Mouse (Mus musculus) forebrain, embryonic 13.5 days (tissue): Measurements from ENCODE around the gene Hmcn1. TPM values are rescaled to one million over a fixed set of nuclear protein-coding genes. Genes with fewer than 3 reads are reported as not detected.

Source experiments
- ATAC-seq: fragments of 200-750 bp; cut with Nextera tagmentation; 2 replicates; pipeline ENCODE4 v1.8.0; 2017
- H3K27ac ChIP-seq: fragments of 300-500 bp; sonication (generic); 2 replicates; pipeline ENCODE4 v1.5.1; 2015; ENCODE audit warnings: inconsistent platforms, mild to moderate bottlenecking, moderate library complexity
- H3K27me3 ChIP-seq: fragments of 300-500 bp; sonication (generic); 2 replicates; pipeline ENCODE4 v1.6.1; 2015; ENCODE audit warnings: mild to moderate bottlenecking, inconsistent platforms
- H3K36me3 ChIP-seq: fragments of 300-500 bp; sonication (generic); 2 replicates; pipeline ENCODE4 v1.6.1; 2015; ENCODE audit warnings: mild to moderate bottlenecking, inconsistent platforms; ENCODE audit not compliant: poor library complexity, severe bottlenecking
- H3K4me1 ChIP-seq: fragments of 300-500 bp; sonication (generic); 2 replicates; pipeline ENCODE4 v1.6.1; 2015; ENCODE audit warnings: inconsistent platforms
- H3K4me2 ChIP-seq: fragments of 300-500 bp; sonication (generic); 2 replicates; pipeline ENCODE4 v1.6.1; 2015; ENCODE audit warnings: inconsistent platforms, mild to moderate bottlenecking, moderate library complexity
- H3K4me3 ChIP-seq: fragments of 300-500 bp; sonication (generic); 2 replicates; pipeline ENCODE4 v1.5.1; 2015; ENCODE audit warnings: mild to moderate bottlenecking, inconsistent platforms
- H3K9ac ChIP-seq: fragments of 300-500 bp; sonication (generic); 2 replicates; pipeline ENCODE4 v1.6.1; 2015; ENCODE audit warnings: mild to moderate bottlenecking, inconsistent platforms
- H3K9me3 ChIP-seq: fragments of 300-500 bp; sonication (generic); replicated peaks from 2 replicates; pipeline ENCODE4 v1.6.1; 2016; ENCODE audit warnings: inconsistent platforms
- WGBS: fragments of 180-500 bp; shearing (Covaris S2); methylation state at CpG from one replicate; pipeline ENCODE4 v1.1.7; 2015; 5-methylcytosine and 5-hydroxymethylcytosine counted together
- polyA plus RNA-seq: library from polyadenylated mRNA; unstranded; fragments of >200 nt; fragmentation: Nextera tagmentation; extraction: Ambion mirVana; gene quantifications from 2 replicates; pipeline ENCODE4 v1.2.1, GENCODE M21; 2015

Gene Hmcn1
- polyA plus RNA-seq, 1 experiment from 2014 or later: 1.1 TPM

DNA sequence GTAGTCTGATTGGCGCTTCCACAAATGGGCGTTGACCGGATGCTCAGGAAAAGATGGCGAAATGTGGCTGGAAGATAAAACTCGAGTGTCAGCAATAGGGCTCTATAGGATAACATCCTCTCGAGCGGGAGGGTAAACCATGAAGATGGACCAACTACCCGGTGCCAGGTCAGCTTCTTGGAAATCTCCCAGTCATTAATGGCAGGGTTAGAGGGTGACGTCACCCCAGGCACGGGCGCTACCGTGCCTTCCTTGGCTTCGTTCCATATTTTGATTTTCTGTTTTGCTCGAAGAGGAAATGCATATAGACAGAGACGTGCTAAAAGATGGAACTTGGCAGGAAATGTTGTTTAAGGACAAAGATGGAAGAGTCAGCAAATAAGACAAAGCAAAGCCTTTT is 312.2 kb downstream of the Hmcn1 start:
- Histone ChIP-seq H3K4me1 (no peaks in the 10 kb centered on the region), H3K4me3 (no peak overlapping the region), H3K36me3 (no peaks in the 10 kb centered on the region), H3K27ac (no peak overlapping the region), H3K27me3 (no peaks in the 10 kb centered on the region), H3K9me3 (no peaks in the 10 kb centered on the region), H3K4me2 (no peak overlapping the region), H3K9ac (no peak overlapping the region)
- ATAC-seq: no peak
- WGBS: 84% methylated on average over 15 of the region's 15 CpGs

DNA sequence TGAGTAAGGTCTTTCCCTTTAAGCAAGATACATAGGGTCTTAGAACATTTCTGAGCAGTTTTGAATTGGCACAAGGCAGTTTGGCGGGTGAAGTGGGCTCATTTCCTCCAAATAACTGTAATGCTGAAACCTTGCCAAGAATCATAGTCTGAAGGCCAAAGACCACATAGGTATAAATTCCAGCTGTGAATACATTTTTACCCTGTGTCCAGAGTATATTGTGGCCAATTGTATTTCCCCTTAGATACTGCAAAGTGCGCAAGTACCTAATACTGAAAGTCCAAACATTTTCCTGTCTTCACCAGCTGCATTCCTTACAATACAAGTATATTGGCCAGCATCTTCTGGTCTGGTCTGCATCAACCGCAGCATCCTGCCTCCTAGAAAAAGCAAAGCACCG is 312.9 kb downstream of the Hmcn1 start:
- Histone ChIP-seq H3K4me3 (no peak overlapping the region), H3K4me1 (no peaks in the 10 kb centered on the region), H3K9me3 (no peaks in the 10 kb centered on the region), H3K9ac (no peak overlapping the region), H3K27ac (no peak overlapping the region), H3K36me3 (no peaks in the 10 kb centered on the region), H3K27me3 (no peaks in the 10 kb centered on the region), H3K4me2 (no peak overlapping the region)
- no peak for ATAC-seq
- 93% methylated on average over 4 of the region's 4 CpGs for WGBS

DNA sequence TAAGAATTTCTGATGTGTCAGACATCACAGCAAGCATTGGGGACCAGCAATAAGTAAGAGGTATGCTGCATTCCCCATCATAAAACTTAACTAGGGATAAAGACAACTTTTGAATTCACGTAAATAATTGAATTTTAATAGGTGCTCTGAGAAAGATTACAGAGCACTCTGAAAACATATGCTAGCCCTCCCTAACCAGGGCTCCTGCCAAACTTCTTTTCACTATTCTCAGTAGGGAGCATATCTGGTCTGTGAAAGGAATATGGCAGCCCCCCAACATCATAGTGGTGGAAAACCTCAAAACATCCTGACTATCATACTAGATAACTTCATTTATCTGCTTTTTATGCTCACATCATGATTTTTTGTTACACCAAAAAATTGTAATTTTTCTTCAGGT is 347.9 kb downstream of the Hmcn1 start:
- H3K4me3 ChIP-seq: no peak overlapping the region
- 88% methylated on average over 1 of the region's 1 CpGs for WGBS
- H3K27me3 ChIP-seq: no peaks in the 10 kb centered on the region
- H3K36me3 ChIP-seq: no peaks in the 10 kb centered on the region
- no peak overlapping the region for H3K9ac ChIP-seq
- H3K4me1 ChIP-seq: no peaks in the 10 kb centered on the region
- H3K4me2 ChIP-seq: no peak overlapping the region
- no peak for ATAC-seq
- 0 out of 2 replicates have a peak, but pooled peaks cover 4% of the 10 kb centered on the region for H3K9me3 ChIP-seq
- H3K27ac ChIP-seq: no peak overlapping the region

DNA sequence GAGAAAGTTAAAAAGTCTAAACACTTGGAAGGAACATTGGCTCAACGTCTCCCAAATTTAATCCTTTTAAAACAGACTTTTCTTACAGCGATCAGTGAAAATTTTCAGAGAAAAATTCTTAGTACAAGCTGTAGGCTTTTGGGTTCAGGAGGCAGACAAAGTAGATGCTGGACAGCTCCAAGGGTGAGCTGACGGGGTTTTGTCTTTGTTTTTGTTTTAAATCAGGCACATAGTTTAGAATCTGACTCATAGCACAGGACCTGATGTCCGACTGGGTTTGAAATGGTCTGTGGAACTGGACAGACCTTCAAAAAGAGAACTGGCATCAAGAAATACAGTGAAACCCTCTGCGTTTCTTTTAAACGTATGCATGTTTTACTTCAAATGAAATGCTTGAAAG is 353.7 kb downstream of the Hmcn1 start:
- no peak for ATAC-seq
- Histone ChIP-seq H3K4me3 (no peak overlapping the region), H3K4me2 (no peak overlapping the region), H3K4me1 (no peaks in the 10 kb centered on the region), H3K27me3 (no peaks in the 10 kb centered on the region), H3K36me3 (no peaks in the 10 kb centered on the region), H3K9ac (no peak overlapping the region), H3K27ac (no peak overlapping the region), H3K9me3 (no peaks in the 10 kb centered on the region)
- 68% methylated on average over 6 of the region's 6 CpGs for WGBS

DNA sequence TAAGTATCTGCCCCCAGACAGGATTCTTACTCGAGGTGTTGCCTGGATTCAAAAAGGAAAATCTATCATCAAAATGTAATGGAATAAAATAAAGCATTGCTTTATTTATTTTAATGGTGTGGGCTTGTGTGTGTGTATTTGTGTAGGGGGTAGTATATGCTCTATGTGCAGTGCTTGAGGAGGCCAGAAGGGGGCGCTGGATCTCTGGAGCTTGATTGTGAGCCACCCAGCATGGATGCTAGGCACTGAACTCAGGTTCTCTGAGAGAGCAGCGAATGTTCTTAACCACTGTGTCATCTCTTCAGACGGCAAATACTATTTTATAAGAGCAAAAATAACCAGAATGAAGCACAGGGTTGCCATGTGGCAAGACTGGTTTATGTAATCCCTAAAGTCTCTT is 360.7 kb downstream of the Hmcn1 start:
- Histone ChIP-seq H3K27ac (no peak overlapping the region), H3K4me3 (no peak overlapping the region), H3K27me3 (no peaks in the 10 kb centered on the region), H3K4me1 (0 out of 2 replicates have a peak, but pooled peaks cover 3% of the 10 kb centered on the region), H3K9me3 (no peaks in the 10 kb centered on the region), H3K36me3 (no peaks in the 10 kb centered on the region), H3K4me2 (no peak overlapping the region), H3K9ac (no peak overlapping the region)
- ATAC-seq: no peak
- WGBS: 74% methylated on average over 4 of the region's 4 CpGs

DNA sequence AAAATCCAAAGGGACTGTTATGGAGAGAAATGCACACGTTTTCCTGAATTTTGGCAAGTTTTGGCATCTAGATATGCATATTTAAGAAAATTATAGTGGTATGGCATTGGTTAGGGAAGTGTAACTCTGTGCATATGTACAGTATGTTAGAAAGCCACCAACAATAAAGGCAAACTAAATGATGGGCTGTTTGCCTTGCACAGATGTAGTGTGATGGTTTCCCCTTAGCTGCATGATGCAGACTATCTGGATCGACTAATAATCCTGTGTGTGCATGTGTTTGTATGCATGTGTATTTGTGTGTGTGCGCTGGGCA is 361.4 kb downstream of the Hmcn1 start:
- H3K27ac ChIP-seq: no peak overlapping the region
- H3K9me3 ChIP-seq: no peaks in the 10 kb centered on the region
- ATAC-seq: no peak
- H3K27me3 ChIP-seq: no peaks in the 10 kb centered on the region
- no peak overlapping the region for H3K9ac ChIP-seq
- H3K36me3 ChIP-seq: no peaks in the 10 kb centered on the region
- no peak overlapping the region for H3K4me3 ChIP-seq
- 0 out of 2 replicates have a peak, but pooled peaks cover 3% of the 10 kb centered on the region for H3K4me1 ChIP-seq
- H3K4me2 ChIP-seq: no peak overlapping the region
- 94% methylated on average over 3 of the region's 3 CpGs for WGBS

DNA sequence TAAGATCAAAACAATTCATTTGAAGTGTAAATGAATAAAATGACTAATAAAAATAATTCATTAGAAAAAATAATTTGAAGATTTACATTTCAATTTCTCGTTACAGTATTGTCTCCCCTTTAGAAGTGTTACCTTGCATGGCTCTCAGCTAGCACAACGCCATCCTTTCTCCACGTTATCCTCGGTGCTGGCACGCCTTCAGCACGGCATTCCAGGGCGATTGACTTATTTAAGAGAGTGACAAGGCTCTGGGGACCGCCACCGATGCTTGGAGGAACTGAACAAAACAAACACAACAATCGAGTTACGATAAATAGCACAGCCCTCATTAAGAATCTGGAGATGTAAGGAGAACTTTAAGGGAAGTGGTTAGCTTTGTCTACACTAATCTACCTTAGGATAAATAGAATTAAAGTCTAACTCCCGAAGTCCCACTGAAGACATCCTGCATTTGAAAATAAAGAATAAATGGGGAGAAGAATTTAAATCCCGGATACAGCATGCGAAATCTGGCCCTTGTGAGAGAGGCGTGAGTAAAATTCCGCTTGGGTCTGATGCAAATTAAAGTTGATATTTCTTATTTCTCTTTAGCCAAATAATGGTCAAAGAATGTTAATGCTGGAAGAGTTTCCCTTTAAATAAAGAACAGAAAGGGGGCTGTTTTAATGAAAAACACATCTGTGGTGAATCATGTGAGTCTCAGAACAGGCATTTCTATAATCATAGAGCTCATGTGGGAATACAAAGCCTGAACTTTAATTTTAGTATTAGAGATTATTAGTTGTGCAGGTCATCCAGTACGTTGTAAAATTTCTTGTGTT is 362.0 kb downstream of the Hmcn1 start:
- 0 out of 2 replicates have a peak, but pooled peaks cover 3% of the 10 kb centered on the region for H3K4me1 ChIP-seq
- WGBS: 47% methylated on average over 17 of the region's 17 CpGs
- ATAC-seq: no peak

DNA sequence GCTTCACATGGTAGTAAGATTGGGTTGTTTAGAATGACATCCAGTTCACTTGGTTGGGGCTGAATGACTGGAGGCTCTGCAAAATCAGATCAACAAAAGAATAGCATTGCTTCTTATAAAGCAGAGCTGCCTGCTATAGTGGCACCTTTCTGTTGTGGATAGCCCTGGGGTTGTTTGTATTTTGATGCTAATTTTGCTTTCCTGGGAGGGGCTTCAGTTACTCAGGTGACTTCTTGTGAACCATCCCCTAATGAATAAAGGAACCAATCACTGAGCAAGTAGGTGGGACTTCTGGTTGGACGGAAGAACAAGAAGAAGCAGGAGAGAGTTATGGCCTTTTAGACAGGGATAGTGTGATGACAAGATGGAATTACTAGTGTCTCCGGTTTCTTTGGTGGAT is 370.0 kb downstream of the Hmcn1 start:
- Histone ChIP-seq H3K27me3 (no peaks in the 10 kb centered on the region), H3K9me3 (no peaks in the 10 kb centered on the region), H3K9ac (no peak overlapping the region)

More for the DNA sequence above, 362.0 kb downstream of the Hmcn1 start:
- Histone ChIP-seq H3K4me3 (no peak overlapping the region), H3K36me3 (no peaks in the 10 kb centered on the region), H3K4me2 (no peak overlapping the region), H3K27ac (no peak overlapping the region), H3K9me3 (no peaks in the 10 kb centered on the region), H3K9ac (no peak overlapping the region), H3K27me3 (no peaks in the 10 kb centered on the region)

DNA sequence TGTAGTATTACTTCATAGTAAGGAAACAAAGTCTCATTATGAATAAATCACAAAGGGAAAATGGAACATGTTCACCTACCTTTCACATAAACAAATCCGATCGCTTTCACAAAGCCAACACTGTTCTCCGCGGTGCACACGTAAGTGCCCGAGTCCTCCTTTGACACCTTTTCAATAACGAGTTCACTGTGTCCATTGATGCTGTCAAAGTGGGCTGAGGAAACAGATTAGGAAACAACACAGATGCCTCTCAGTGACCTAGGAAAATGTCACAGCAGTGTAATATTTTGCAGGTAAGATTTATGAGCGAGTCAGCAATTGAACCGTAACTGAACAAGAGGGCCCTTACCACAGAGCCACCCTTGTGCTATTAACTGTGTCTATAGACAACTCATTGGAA is 382.7 kb downstream of the Hmcn1 start:
- H3K4me3 ChIP-seq: no peak overlapping the region
- no peak overlapping the region for H3K9ac ChIP-seq
- H3K9me3 ChIP-seq: no peaks in the 10 kb centered on the region
- WGBS: 47% methylated on average over 9 of the region's 9 CpGs
- no peaks in the 10 kb centered on the region for H3K36me3 ChIP-seq
- no peak for ATAC-seq
- no peak overlapping the region for H3K27ac ChIP-seq
- H3K4me2 ChIP-seq: no peak overlapping the region
- H3K4me1 ChIP-seq: peaks cover 3% of the 10 kb centered on the region; the same call in 1 of the 2 replicates
- H3K27me3 ChIP-seq: no peaks in the 10 kb centered on the region

More for the DNA sequence above, 370.0 kb downstream of the Hmcn1 start:
- no peak for ATAC-seq
- no peak overlapping the region for H3K4me3 ChIP-seq
- no peak overlapping the region for H3K4me2 ChIP-seq
- no peaks in the 10 kb centered on the region for H3K4me1 ChIP-seq
- H3K27ac ChIP-seq: no peak overlapping the region
- H3K36me3 ChIP-seq: no peaks in the 10 kb centered on the region
- WGBS: 93% methylated on average over 2 of the region's 2 CpGs

DNA sequence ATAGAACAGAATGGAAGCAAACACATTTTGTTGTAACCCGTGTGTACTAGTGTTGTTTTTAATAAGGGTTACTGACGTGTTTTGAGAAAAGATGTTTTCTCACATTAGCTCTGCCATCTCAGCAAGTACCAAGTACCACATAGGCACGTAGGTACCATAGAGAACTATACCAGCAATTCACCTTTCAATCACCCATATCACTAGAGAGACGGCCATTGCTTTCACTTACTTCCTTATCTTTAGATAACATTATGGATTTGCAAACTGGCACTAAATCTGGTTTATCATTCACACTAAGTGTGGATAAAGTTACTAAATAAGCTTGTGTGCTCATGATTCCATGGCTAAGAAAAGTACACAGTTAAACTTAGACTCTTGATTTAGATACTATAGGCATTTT is 387.1 kb downstream of the Hmcn1 start:
- Histone ChIP-seq H3K4me3 (no peak overlapping the region), H3K4me2 (no peak overlapping the region), H3K9me3 (no peaks in the 10 kb centered on the region), H3K27ac (no peak overlapping the region), H3K27me3 (no peaks in the 10 kb centered on the region), H3K4me1 (peaks cover 3% of the 10 kb centered on the region; the same call in 1 of the 2 replicates), H3K9ac (no peak overlapping the region), H3K36me3 (no peaks in the 10 kb centered on the region)
- WGBS: 91% methylated on average over 4 of the region's 4 CpGs
- ATAC-seq: no peak

DNA sequence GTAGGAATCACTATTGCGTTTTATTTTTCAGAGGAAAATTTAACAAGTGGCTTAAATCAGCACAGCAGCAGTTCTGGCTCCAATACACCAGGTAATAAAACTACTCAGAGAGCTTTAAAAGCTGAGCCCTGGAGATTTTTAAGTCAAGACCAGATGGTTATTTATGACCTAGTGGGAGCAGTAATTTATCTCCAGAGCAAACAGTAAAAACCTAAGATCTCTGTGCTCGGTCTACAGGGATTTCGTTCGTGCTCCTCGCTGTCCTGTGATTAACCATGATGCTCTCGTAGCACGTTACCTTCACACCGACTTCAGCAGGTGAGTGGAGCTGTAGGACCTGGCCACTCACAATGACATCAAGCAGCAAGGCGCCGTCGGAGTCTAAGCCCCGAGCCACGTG is 399.6 kb downstream of the Hmcn1 start:
- WGBS: 95% methylated on average over 13 of the region's 13 CpGs
- ATAC-seq: no peak
- Histone ChIP-seq H3K27ac (no peak overlapping the region), H3K4me1 (no peaks in the 10 kb centered on the region), H3K36me3 (no peaks in the 10 kb centered on the region), H3K9me3 (no peaks in the 10 kb centered on the region), H3K4me3 (no peak overlapping the region), H3K4me2 (no peak overlapping the region), H3K9ac (no peak overlapping the region), H3K27me3 (no peaks in the 10 kb centered on the region)

DNA sequence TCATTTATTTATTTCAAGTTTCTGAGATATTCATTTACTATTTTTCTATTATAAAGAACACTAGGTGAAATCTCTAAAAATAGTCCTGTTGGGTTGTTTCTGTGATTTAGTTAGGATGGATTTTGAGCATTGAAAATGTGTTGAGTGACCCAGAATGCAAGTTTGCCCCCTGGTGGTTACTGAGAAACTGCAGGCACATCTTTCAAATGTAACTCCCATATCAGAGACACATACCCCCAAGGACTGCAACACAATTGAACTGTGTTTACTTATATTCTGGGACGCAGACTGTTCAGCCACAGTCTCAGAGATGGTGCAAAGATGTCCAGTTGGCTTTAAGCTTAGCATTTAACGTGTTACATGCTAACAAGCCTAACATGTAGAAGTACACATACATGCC is 402.0 kb downstream of the Hmcn1 start:
- H3K9ac ChIP-seq: no peak overlapping the region
- H3K4me3 ChIP-seq: no peak overlapping the region
- no peak overlapping the region for H3K4me2 ChIP-seq
- no peaks in the 10 kb centered on the region for H3K9me3 ChIP-seq
- H3K4me1 ChIP-seq: no peaks in the 10 kb centered on the region
- H3K27me3 ChIP-seq: no peaks in the 10 kb centered on the region
- WGBS: 35% methylated on average over 2 of the region's 2 CpGs
- H3K27ac ChIP-seq: no peak overlapping the region
- ATAC-seq: no peak
- no peaks in the 10 kb centered on the region for H3K36me3 ChIP-seq

DNA sequence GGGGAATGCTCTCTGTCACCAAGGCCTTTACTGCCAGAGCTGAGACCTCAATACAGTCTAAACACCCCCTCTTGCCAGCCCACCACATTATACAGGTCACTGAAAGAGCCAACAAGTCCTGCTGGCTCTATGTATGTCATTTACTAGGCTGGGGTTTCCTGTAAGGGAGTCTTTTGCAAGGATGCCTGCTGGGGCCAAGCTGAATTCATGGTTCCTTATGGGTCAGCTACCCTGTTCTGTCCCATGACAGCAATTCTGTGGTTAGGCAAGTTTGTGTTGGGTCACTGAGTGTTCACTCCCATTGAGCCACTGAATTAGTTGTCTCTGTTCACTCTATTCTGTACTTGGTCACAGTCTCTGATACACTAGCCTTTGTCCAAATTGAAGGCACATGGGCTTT is 405.8 kb downstream of the Hmcn1 start:
- no peak overlapping the region for H3K4me3 ChIP-seq
- H3K27me3 ChIP-seq: no peaks in the 10 kb centered on the region
- H3K4me2 ChIP-seq: no peak overlapping the region
- H3K9ac ChIP-seq: no peak overlapping the region
- peaks cover 6% of the 10 kb centered on the region; the same call in 1 of the 2 replicates for H3K4me1 ChIP-seq
- no peak for ATAC-seq
- no peaks in the 10 kb centered on the region for H3K9me3 ChIP-seq
- no peak overlapping the region for H3K27ac ChIP-seq
- no peaks in the 10 kb centered on the region for H3K36me3 ChIP-seq
